ENCODE assay signal across 1 mouse cellular context in the genomic region with DNA sequence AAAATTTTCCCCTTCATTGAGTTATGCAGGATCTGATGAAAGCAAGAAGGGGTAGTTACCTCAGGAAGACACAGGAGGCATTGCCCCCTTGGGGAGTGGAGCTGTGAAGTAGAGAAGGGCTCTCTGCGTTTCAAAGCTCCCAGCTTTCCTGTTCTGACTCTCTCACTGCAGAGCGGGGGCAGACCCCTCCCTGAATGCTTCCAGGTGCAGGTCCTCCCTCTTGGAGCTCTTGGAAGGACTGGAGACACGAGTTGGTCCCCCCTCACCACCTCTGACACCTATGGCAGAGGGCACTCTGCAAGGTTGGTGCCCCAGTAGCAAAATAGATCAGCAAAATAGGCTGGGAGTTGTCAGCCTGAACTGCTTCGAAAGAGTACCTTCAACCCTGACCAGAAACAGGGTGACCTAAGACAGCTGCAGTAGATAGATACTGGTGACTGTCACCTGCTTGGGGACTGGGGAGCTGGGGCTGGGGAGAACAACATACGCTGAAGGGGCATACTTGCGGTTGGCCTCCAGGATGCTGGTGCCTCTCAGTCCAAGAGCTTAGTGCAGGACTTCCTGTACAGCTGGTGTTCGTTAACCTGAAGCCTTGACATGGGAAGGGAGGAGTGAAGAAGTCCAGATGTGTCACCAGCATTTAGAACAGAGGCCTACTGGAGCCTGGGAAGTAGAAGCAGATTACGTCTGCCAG.
TF ChIP-seq lines count a peak whose summit lies in the region.

No protein-coding gene starts in this region.

TF ChIP-seq in CH12.LX, 34 proteins besides CTCF, POLR2A, EP300 and RAD21 (continued from another document):
- TF ChIP-seq MEF2A (IDR thresholded peaks at IDR 0.05; ENCODE audit: borderline replicate concordance, low read depth, low read length) (no peak), MAX (IDR thresholded peaks at IDR 0.05; ENCODE audit: low read length) (no peak)
